Mouse (Mus musculus) liver, embryonic 15.5 days (tissue): ENCODE measurements at regions not wholly inside any gene's neighbourhood (a gene's known extent, or its start where the extent isn't known, plus 50 kb on each side); places are given as distances from the start of the nearest gene placed in this dataset. TPM values are rescaled to one million over a fixed set of nuclear protein-coding genes. Genes with fewer than 3 reads are reported as not detected.

Source experiments
- ATAC-seq: fragments of 200-750 bp; cut with Nextera tagmentation; 2 replicates; pipeline ENCODE4 v1.8.0; 2017; ENCODE audit warnings: moderate number of reproducible peaks, mild to moderate bottlenecking, moderate library complexity; ENCODE audit not compliant: insufficient read depth
- H3K27ac ChIP-seq: fragments of 300-500 bp; sonication (generic); replicated peaks from 2 replicates; pipeline ENCODE4 v1.5.1; 2015; ENCODE audit warnings: mild to moderate bottlenecking, inconsistent platforms
- H3K27me3 ChIP-seq: fragments of 300-500 bp; sonication (generic); 2 replicates; pipeline ENCODE4 v1.6.1; 2015; ENCODE audit warnings: mild to moderate bottlenecking, inconsistent platforms
- H3K36me3 ChIP-seq: fragments of 300-500 bp; sonication (generic); replicated peaks from 2 replicates; pipeline ENCODE4 v1.6.1; 2015; ENCODE audit warnings: moderate library complexity, mild to moderate bottlenecking, inconsistent platforms
- H3K4me1 ChIP-seq: fragments of 300-500 bp; sonication (generic); replicated peaks from 2 replicates; pipeline ENCODE4 v1.6.1; 2015; ENCODE audit warnings: inconsistent platforms
- H3K4me2 ChIP-seq: fragments of 300-500 bp; sonication (generic); 2 replicates; pipeline ENCODE4 v1.6.1; 2015; ENCODE audit warnings: moderate library complexity, mild to moderate bottlenecking, inconsistent platforms
- H3K4me3 ChIP-seq: fragments of 300-500 bp; sonication (generic); replicated peaks from 2 replicates; pipeline ENCODE4 v1.5.1; 2015; ENCODE audit warnings: mild to moderate bottlenecking, inconsistent platforms
- H3K9ac ChIP-seq: fragments of 300-500 bp; sonication (generic); 2 replicates; pipeline ENCODE4 v1.6.1; 2015; ENCODE audit warnings: moderate library complexity, mild to moderate bottlenecking, inconsistent platforms
- H3K9me3 ChIP-seq: fragments of 300-500 bp; sonication (generic); replicated peaks from 2 replicates; pipeline ENCODE4 v1.6.1; 2016; ENCODE audit warnings: inconsistent platforms
- WGBS: fragments of 180-500 bp; shearing (Covaris S2); methylation state at CpG from one replicate; pipeline ENCODE4 v1.1.7; 2015; ENCODE audit warnings: mixed read lengths; ENCODE audit not compliant: insufficient replicate concordance; 5-methylcytosine and 5-hydroxymethylcytosine counted together
- microRNA counts: library from miRNA; unstranded; fragments of <30 nt; microRNA quantifications from one replicate; lab custom pipeline; 2016
- microRNA-seq: library from miRNA; unstranded; fragments of <30 nt; microRNA quantifications from one replicate; pipeline ENCODE4, GENCODE M21; 2016

DNA sequence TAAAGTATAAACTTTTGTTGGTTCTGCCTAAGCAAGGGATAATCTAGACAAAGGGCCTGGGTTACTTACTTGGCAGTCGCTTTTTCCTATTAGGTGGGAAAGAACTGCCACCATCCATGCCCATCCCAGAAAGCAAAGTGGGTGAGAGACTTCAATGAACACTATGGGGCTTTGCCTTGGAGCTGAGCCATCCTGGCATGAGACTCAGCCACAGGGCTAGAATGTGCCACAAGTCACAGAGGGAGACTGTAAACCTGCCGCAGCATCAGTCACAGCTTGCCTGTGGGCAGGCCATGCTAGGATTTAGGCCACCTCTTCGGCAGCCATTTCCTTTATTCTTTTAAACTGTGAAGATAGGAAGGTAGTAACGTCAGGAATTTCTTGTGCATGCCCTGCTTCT is 72.9 kb upstream of the Zcchc13 start:
- no peak for ATAC-seq
- 70% methylated on average over 4 of the region's 4 CpGs for WGBS
- H3K4me1 ChIP-seq = no peaks in the 10 kb centered on the region; the same call in 1 of the 2 replicates
- peak overlapping the region; percentile 59 for H3K27ac ChIP-seq
- H3K9ac ChIP-seq = no peak overlapping the region
- H3K4me2 ChIP-seq = no peak overlapping the region
- no peak overlapping the region for H3K4me3 ChIP-seq
- H3K9me3 ChIP-seq = no peaks in the 10 kb centered on the region
- no peaks in the 10 kb centered on the region for H3K27me3 ChIP-seq
- no peaks in the 10 kb centered on the region for H3K36me3 ChIP-seq

DNA sequence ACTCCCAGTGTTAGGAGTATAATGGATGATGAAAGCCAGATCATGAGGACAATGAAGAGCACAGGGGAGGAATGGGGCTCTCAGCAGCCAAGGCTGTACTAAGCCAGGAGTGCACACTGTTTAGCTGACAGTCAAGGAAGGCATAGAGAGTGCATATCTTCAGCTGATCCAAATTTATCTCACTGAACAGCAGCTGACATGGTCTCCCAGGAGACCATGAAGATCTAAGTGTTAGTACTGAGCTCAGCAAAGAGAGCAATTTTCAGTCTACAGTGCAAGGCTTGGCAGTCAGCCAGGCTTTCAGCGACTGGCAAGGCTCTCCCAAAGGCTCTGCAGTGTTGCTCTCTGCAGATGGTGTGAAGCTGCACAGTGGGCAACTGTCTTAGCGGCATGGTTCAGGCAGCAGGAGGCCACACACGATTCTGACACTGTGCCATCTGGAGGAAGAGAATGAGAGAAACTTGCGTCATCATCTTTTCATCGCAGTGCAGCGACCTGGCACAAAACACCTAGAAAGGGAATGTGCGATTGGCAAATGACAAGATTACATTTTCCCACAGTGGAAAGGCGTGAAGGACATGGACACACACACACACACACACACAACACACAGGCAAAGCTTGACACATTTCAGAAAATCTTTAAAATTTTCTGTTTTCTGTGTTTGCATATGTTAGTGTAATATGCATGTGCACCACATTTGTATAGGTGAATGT is 66.7 kb upstream of the Zcchc13 start:
- no peak overlapping the region for H3K27ac ChIP-seq
- ATAC-seq = no peak

GRCm38 (mm10) chrX:103573344-103573743 is 57.0 kb upstream of the Zcchc13 start:
- 74% methylated on average over 4 of the region's 4 CpGs for WGBS

More for the DNA sequence above, 66.7 kb upstream of the Zcchc13 start:
- Histone ChIP-seq H3K4me3 (no peak overlapping the region), H3K9me3 (no peaks in the 10 kb centered on the region), H3K27me3 (no peaks in the 10 kb centered on the region), H3K36me3 (no peaks in the 10 kb centered on the region; the same call in 1 of the 2 replicates), H3K4me2 (no peak overlapping the region), H3K4me1 (no peaks in the 10 kb centered on the region), H3K9ac (no peak overlapping the region)
- 73% methylated on average over 8 of the region's 8 CpGs for WGBS

GRCm38 (mm10) chrX:103579484-103579883 is 50.9 kb upstream of the Zcchc13 start:
- no peak for ATAC-seq
- Histone ChIP-seq H3K4me1 (peaks cover 4% of the 10 kb centered on the region; the same call in 1 of the 2 replicates), H3K9ac (no peak overlapping the region), H3K27ac (no peak overlapping the region), H3K4me2 (no peak overlapping the region), H3K9me3 (no peaks in the 10 kb centered on the region), H3K4me3 (no peak overlapping the region), H3K27me3 (no peaks in the 10 kb centered on the region), H3K36me3 (peaks cover 13% of the 10 kb centered on the region; the same call in 1 of the 2 replicates)
- 62% methylated on average over 5 of the region's 5 CpGs for WGBS

More at GRCm38 (mm10) chrX:103573344-103573743, 57.0 kb upstream of the Zcchc13 start:
- Histone ChIP-seq H3K4me1 (no peaks in the 10 kb centered on the region), H3K9ac (no peak overlapping the region), H3K36me3 (peaks cover 1% of the 10 kb centered on the region; the same call in 1 of the 2 replicates), H3K27ac (no peak overlapping the region), H3K9me3 (no peaks in the 10 kb centered on the region), H3K27me3 (no peaks in the 10 kb centered on the region), H3K4me3 (no peak overlapping the region), H3K4me2 (no peak overlapping the region)
- no peak for ATAC-seq

MicroRNAs encoded in the stretch of these regions (microRNA counts, 519-probe panel; counts per million panel counts)
- microRNA mmu-miR-374 (lab: Ali Mortazavi, UCI) (4,000 counts per million, percentile 82 among the panel's probes with 10 or more counts), microRNA mmu-miR-421 (lab: Ali Mortazavi, UCI) (3,008 counts per million, percentile 60 among the panel's probes with 10 or more counts)

Small RNA genes lying in the stretch of these regions (microRNA-seq; reads per million reads assigned to microRNA genes)
- not detected for gene Mir374b
- not detected for gene Mir374c
- gene Mir421 = 592 reads per million, percentile 72 among the genes with 10 or more reads in this experiment
